In the genomic region with DNA sequence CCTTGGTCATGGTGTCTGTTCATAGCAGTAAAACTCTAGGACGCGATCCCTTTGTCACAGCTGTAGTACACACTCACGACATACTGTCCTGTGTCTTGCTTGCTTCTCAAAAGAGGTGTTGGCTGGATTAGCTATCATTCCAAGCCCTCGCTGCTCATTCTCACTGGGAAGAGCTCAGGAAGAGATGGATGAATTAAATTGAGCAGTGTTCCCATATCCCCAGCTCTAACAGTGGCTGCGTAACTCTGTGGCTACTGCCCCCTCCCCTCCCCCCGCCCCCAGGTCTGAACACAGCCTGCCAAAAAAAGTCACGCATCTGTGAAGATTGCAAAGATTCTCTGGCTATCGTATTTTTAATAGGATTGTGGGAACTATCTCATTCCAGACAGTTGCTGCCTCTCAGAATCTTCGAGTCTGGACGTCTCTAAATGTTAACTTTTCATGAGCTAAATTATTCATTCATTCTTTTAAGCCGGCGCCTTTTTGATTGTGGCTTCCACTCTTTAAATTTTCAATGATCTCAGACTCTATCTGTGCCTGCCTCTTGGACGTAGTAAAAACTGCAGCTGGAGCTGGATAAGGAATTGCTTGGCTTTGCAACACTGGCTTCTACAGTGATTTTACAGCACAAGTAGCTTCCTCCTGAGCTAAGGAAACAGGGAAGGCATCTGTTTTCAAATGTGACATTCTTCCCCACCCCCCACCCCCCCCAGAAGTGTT, we compare ENCODE assay signal across 10 mouse cellular contexts.
DNase-seq lines count a peak whose midpoint lies in the region; ATAC-seq and TF ChIP-seq lines count a peak whose summit lies in the region.
"Had no signal": no experiment of that assay in that cellular context is flagged by ENCODE, and none has a peak within 500 bp of the region (broad histone marks: within the 10 kb centered on the region; RNA-seq: fewer than 3 reads in every experiment).

No protein-coding gene starts in this region.

- H3K4me1 ChIP-seq in hindbrain, embryonic 13.5 days (replicated peaks), result peaks cover 19% of the 10 kb centered on the region
- H3K4me1 ChIP-seq in hindbrain, embryonic 11.5 days (replicated peaks; ENCODE audit: control insufficient read depth, insufficient read depth, low read length), result no peaks in the 10 kb centered on the region; the same call in 1 of the 2 replicates
- H3K4me1 ChIP-seq in heart, embryonic 15.5 days (replicated peaks), result peaks cover 12% of the 10 kb centered on the region
- peaks cover 13% of the 10 kb centered on the region for H3K4me1 ChIP-seq in midbrain, embryonic 16.5 days (ENCODE audit: control insufficient read depth, insufficient read depth, low read length)

- no peak for ATAC-seq in hindbrain, embryonic 13.5 days (ENCODE audit: low FRiP score)
- no peak for ATAC-seq in hindbrain, embryonic 11.5 days (ENCODE audit: low FRiP score)
- ATAC-seq in heart, embryonic 15.5 days (replicated peaks; ENCODE audit: insufficient number of reproducible peaks, insufficient read depth, low FRiP score, low read depth), result no peak
- peak; percentile 82 for ATAC-seq in midbrain, embryonic 16.5 days

- no peak for DNase-seq in hindbrain, embryonic 11.5 days (ENCODE audit: low spot score)
- peak; percentile 50 for DNase-seq in brain, embryonic 14.5 days (ENCODE audit: low read depth)
- no peak for DNase-seq in adrenal gland, adult 8-10 months
- DNase-seq in ovary, postnatal 14 days (ENCODE audit: low spot score), result no peak
- DNase-seq: adrenal gland, adult 2 months; cerebellum, adult 9-11 months; kidney, adult 9 months had no signal

- H3K4me3 ChIP-seq in hindbrain, embryonic 13.5 days, result no peak overlapping the region
- no peak overlapping the region for H3K4me3 ChIP-seq in hindbrain, embryonic 11.5 days (ENCODE audit: low read depth, low read length)
- H3K4me3 ChIP-seq in heart, embryonic 15.5 days, result no peak overlapping the region
- no peak overlapping the region for H3K4me3 ChIP-seq in midbrain, embryonic 16.5 days (ENCODE audit: low read depth, low read length)

- H3K27ac ChIP-seq in hindbrain, embryonic 13.5 days, result peak overlapping the region; percentile 30; the same call in 1 of the 2 replicates
- H3K27ac ChIP-seq in hindbrain, embryonic 11.5 days (ENCODE audit: low read depth, low read length), result no peak overlapping the region
- no peak overlapping the region for H3K27ac ChIP-seq in heart, embryonic 15.5 days
- H3K27ac ChIP-seq in midbrain, embryonic 16.5 days (ENCODE audit: low read length), result peak overlapping the region; percentile 62

- no peaks in the 10 kb centered on the region for H3K9me3 ChIP-seq in hindbrain, embryonic 13.5 days
- H3K9me3 ChIP-seq in hindbrain, embryonic 11.5 days (ENCODE audit: control insufficient read depth, low read length), result no peaks in the 10 kb centered on the region
- H3K9me3 ChIP-seq in heart, embryonic 15.5 days (replicated peaks), result no peaks in the 10 kb centered on the region
- no peaks in the 10 kb centered on the region for H3K9me3 ChIP-seq in midbrain, embryonic 16.5 days (replicated peaks; ENCODE audit: control insufficient read depth, low read length, poor library complexity, severe bottlenecking)

- no peak for TF ChIP-seq POLR2A in brain, embryonic 14.5 days (IDR thresholded peaks at IDR 0.05; ENCODE audit: borderline replicate concordance, extremely low read depth, insufficient read depth, insufficient read length, poor library complexity, severe bottlenecking)

- no peak for TF ChIP-seq CTCF in brain, embryonic 14.5 days (IDR thresholded peaks at IDR 0.05; ENCODE audit: borderline replicate concordance, extremely low read depth, insufficient read depth, insufficient read length)

- WGBS in hindbrain, embryonic 13.5 days, result 59% methylated on average over 13 of the region's 13 CpGs
- WGBS in hindbrain, embryonic 11.5 days, result 65% methylated on average over 13 of the region's 13 CpGs
- WGBS in heart, embryonic 15.5 days, result 47% methylated on average over 13 of the region's 13 CpGs
- 33% methylated on average over 13 of the region's 13 CpGs for WGBS in midbrain, embryonic 16.5 days

- no peaks in the 10 kb centered on the region for H3K36me3 ChIP-seq in hindbrain, embryonic 13.5 days
- no peaks in the 10 kb centered on the region for H3K36me3 ChIP-seq in hindbrain, embryonic 11.5 days (ENCODE audit: control insufficient read depth, insufficient read depth, low read length)
- no peaks in the 10 kb centered on the region for H3K36me3 ChIP-seq in heart, embryonic 15.5 days
- no peaks in the 10 kb centered on the region for H3K36me3 ChIP-seq in midbrain, embryonic 16.5 days (ENCODE audit: control insufficient read depth, insufficient read depth, low read length)

- H3K27me3 ChIP-seq in hindbrain, embryonic 13.5 days, result no peaks in the 10 kb centered on the region
- no peaks in the 10 kb centered on the region for H3K27me3 ChIP-seq in hindbrain, embryonic 11.5 days (ENCODE audit: control insufficient read depth, insufficient read depth, low read length)
- H3K27me3 ChIP-seq in heart, embryonic 15.5 days, result no peaks in the 10 kb centered on the region
- no peaks in the 10 kb centered on the region for H3K27me3 ChIP-seq in midbrain, embryonic 16.5 days (ENCODE audit: control insufficient read depth, insufficient read depth, low read depth, low read length)

- no peak overlapping the region for H3K9ac ChIP-seq in hindbrain, embryonic 13.5 days
- no peak overlapping the region for H3K9ac ChIP-seq in hindbrain, embryonic 11.5 days (ENCODE audit: low read depth, low read length)
- H3K9ac ChIP-seq in heart, embryonic 15.5 days, result no peak overlapping the region
- H3K9ac ChIP-seq in midbrain, embryonic 16.5 days (ENCODE audit: low read depth, low read length), result 0 out of 2 replicates have a peak overlapping the region, but pooled peaks have one; percentile 12

- no peak overlapping the region for H3K4me2 ChIP-seq in hindbrain, embryonic 13.5 days
- no peak overlapping the region for H3K4me2 ChIP-seq in hindbrain, embryonic 11.5 days (replicated peaks; ENCODE audit: low read depth, low read length)
- peak overlapping the region; percentile 24; the same call in 1 of the 2 replicates for H3K4me2 ChIP-seq in heart, embryonic 15.5 days
- peak overlapping the region; percentile 34 for H3K4me2 ChIP-seq in midbrain, embryonic 16.5 days (ENCODE audit: low read length)

Comparison
In these comparisons a context has a peak if more than half of its experiments do, and no peak if none do; other contexts are left out.
1. H3K27ac ChIP-seq: peak in hindbrain, embryonic 13.5 days (single experiment) and midbrain, embryonic 16.5 days (single experiment); none in hindbrain, embryonic 11.5 days (single experiment) and heart, embryonic 15.5 days (single experiment).
2. H3K4me2 ChIP-seq: peak in heart, embryonic 15.5 days (single experiment) and midbrain, embryonic 16.5 days (single experiment); none in hindbrain, embryonic 13.5 days (single experiment) and hindbrain, embryonic 11.5 days (single experiment).